Mouse (Mus musculus): Measurements from ENCODE around the gene Cyp2t4.

Cyp2t4 gene

DNA sequence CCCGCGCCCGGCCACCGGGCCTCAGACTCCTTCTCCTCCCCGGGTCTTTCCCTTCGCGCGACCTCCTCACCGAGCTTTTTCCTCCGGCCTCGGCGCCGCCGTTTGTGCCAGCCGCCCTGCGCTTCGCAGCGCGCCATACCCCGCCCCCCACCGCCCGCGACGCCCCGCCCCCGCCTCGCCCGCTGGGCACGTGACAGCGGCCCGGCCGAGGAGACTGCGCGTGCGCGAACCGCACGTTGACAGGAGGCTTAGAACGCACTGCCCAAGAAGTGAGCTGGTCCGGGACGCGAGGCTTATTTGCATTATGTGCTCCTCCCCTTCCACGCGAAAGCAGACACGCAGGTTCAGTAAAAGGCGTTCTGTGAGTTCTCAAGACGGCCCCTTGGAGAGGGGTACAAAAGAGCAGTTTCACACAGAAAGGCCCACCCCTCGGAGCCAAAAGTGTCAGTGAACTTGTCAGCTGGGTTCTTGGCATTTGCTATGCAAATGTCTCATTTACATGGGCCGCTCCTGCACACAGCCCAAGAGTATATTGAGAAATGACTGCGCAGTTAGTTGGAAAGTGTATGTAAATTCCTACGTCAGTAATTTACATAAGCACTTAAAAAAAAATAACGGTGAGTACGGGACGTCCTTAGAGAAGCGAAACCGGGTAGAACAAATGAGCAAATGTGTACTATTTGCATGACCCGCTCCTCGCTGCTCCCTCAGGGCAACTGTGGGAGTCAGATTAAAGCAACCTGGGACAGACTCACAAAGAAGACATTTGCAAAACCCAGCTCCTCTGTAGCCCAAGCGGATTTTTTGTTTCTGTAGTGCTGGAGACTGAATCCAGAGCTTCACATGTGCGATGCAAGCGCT lies 13.3 kb downstream of the Cyp2t4 start, which contains the start of gene Egln2:
Egln2 (minus strand) TSS at position 189 of the 861 bp plus-strand sequence.
- H3K27me3 ChIP-seq (ENCODE audit: control insufficient read depth, insufficient read depth, low read length, poor library complexity, severe bottlenecking), result no peaks in the 10 kb centered on the region
- DNase-seq (ENCODE audit: low read depth, low spot score), result peak; percentile 97
- peaks cover 4% of the 10 kb centered on the region; the same call in 1 of the 2 replicates for H3K36me3 ChIP-seq (ENCODE audit: control insufficient read depth, insufficient read depth, low read length, poor library complexity, severe bottlenecking)

DNA sequence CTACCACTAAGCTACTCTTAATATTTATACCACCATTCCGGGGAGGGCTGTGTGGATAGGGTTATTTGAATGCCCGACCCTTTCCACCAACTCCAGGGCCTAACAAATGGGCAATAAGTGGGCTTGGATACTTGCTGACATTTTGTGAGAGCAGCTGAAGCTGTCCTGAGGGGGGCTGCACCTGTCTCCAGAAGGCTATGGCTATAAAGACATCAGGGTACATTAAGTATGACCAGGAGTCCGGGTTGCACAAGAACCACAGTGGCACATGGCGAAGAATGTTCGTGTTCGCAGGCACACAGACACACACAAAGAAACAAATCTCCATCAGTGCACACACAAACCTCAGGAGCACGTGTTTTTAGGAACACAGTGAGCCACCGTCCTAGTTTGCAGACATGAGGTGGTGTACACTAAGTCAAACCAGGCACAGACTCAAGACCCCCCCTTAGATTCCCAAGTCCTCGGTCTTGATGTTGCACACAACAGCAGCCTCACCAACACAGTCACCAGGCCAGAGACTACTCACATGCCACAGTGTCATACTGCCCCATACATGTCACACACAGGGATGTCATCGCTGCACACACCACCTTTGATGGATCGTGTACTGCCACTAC lies 14.1 kb downstream of the Cyp2t4 start:
- no peaks in the 10 kb centered on the region for H3K27me3 ChIP-seq (ENCODE audit: control insufficient read depth, insufficient read depth, low read length, poor library complexity, severe bottlenecking)
- peaks cover 4% of the 10 kb centered on the region for H3K36me3 ChIP-seq (ENCODE audit: control insufficient read depth, insufficient read depth, low read length, poor library complexity, severe bottlenecking)
- no peak for DNase-seq (ENCODE audit: low read depth, low spot score)

DNA sequence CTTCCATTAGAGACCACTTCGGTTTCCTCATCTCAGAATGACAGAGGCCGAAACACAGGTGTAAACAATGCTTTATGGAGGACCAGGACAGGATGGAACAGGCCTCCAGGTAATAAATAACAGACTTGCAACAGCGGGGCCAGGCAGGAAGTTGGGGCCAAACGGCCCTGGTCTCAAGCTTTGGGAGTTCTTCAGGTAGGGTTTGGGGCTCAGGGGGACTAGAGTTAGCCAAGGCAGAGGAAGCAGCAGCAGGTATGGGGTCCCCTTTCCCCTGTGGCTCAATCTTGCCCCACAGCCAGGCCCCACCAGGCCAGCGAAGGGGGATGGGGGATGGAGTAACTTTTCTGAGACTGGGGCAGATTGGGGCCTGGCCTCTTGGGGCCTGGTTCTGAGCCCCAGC lies 14.9 kb downstream of the Cyp2t4 start:
- peaks cover 9% of the 10 kb centered on the region for H3K36me3 ChIP-seq (ENCODE audit: control insufficient read depth, insufficient read depth, low read length, poor library complexity, severe bottlenecking)
- DNase-seq (ENCODE audit: low read depth, low spot score), result no peak
- H3K27me3 ChIP-seq (ENCODE audit: control insufficient read depth, insufficient read depth, low read length, poor library complexity, severe bottlenecking), result no peaks in the 10 kb centered on the region

DNA sequence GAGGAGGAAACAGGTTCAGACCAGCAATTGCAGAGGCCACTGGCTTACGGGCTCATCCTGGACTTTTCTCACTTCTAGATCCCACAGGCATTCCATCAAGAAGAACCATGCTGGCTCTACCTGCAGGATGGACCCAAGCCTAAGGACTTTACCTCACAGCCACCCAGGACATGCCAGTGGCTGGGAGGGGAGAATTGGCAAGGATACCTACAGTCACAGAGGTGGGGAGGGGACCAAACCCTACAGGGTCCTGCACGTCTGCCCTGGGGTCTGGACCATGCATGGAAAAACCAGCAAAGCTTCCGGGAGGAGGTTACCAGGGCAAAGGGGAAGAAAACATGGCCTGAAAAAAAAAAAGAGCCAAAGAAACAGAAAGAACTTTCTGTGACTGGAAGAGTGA lies 17.5 kb downstream of the Cyp2t4 start:
- H3K36me3 ChIP-seq (ENCODE audit: control insufficient read depth, insufficient read depth, low read length, poor library complexity, severe bottlenecking), result peaks cover 13% of the 10 kb centered on the region
- no peaks in the 10 kb centered on the region for H3K27me3 ChIP-seq (ENCODE audit: control insufficient read depth, insufficient read depth, low read length, poor library complexity, severe bottlenecking)
- DNase-seq (ENCODE audit: low read depth, low spot score), result no peak

DNA sequence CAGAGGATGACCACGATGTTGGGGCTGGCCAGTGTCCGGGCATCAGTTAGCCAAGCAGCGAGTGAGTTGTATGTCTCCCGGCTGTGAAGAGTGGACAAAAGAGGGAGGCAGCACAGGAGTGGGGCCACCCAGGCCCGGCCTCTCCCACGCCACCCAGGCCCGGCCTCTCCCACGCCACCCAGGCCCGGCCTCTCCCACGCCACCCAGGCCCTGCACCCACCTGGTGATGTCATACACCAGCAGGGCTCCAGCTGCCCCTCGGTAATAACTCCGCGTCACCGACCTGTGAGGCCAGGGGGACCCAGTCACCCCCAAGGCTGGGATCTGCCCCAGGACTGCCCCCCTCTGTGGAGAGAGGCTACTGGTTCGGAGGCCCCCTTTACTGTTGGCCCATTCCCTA lies 21.0 kb downstream of the Cyp2t4 start:
- peaks cover 13% of the 10 kb centered on the region for H3K36me3 ChIP-seq (ENCODE audit: control insufficient read depth, insufficient read depth, low read length, poor library complexity, severe bottlenecking)
- H3K27me3 ChIP-seq (ENCODE audit: control insufficient read depth, insufficient read depth, low read length, poor library complexity, severe bottlenecking), result no peaks in the 10 kb centered on the region
- DNase-seq (ENCODE audit: low read depth, low spot score), result no peak

DNA sequence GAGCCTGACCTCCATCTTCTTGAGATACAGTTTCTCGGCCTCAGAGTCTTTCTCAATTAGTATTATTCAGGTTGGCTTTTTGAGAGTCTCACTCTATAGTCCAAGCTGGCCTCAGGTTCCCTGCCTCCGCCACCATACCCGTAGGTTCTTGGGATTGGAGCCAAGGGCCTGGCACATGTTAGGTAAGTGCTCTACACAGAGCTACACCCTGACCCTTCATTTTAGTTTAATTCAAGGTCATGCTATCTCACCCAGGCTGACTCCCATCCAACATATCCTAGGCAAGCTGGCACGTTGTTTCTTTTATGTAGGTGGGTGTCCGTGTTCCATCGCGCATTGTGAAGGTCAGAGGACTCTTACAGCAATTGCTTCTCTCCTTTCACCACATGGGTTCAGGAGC lies 21.4 kb downstream of the Cyp2t4 start:
- peaks cover 13% of the 10 kb centered on the region for H3K36me3 ChIP-seq (ENCODE audit: control insufficient read depth, insufficient read depth, low read length, poor library complexity, severe bottlenecking)
- no peaks in the 10 kb centered on the region for H3K27me3 ChIP-seq (ENCODE audit: control insufficient read depth, insufficient read depth, low read length, poor library complexity, severe bottlenecking)
- DNase-seq (ENCODE audit: low read depth, low spot score), result no peak

DNA sequence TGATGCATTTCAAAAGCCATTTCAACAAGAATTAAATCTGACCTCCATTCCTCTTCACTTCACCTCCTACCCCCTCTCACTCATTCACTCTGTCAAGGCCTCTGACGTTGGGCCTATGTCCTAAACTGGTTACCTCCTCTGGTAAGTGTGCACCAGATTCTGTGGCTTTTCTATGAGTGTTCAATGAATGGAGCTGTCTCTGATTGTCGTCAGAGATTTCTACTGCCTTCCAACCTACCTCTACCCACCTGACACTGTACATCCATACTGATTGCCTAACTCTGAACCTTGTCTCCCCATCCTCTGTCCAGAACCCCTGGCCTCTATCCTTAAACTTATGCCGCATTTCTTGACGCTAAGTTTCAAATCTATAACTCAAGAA lies 24.4 kb downstream of the Cyp2t4 start:
- DNase-seq (ENCODE audit: low read depth, low spot score), result no peak
- H3K36me3 ChIP-seq (ENCODE audit: control insufficient read depth, insufficient read depth, low read length, poor library complexity, severe bottlenecking), result peaks cover 8% of the 10 kb centered on the region
- no peaks in the 10 kb centered on the region for H3K27me3 ChIP-seq (ENCODE audit: control insufficient read depth, insufficient read depth, low read length, poor library complexity, severe bottlenecking)

DNA sequence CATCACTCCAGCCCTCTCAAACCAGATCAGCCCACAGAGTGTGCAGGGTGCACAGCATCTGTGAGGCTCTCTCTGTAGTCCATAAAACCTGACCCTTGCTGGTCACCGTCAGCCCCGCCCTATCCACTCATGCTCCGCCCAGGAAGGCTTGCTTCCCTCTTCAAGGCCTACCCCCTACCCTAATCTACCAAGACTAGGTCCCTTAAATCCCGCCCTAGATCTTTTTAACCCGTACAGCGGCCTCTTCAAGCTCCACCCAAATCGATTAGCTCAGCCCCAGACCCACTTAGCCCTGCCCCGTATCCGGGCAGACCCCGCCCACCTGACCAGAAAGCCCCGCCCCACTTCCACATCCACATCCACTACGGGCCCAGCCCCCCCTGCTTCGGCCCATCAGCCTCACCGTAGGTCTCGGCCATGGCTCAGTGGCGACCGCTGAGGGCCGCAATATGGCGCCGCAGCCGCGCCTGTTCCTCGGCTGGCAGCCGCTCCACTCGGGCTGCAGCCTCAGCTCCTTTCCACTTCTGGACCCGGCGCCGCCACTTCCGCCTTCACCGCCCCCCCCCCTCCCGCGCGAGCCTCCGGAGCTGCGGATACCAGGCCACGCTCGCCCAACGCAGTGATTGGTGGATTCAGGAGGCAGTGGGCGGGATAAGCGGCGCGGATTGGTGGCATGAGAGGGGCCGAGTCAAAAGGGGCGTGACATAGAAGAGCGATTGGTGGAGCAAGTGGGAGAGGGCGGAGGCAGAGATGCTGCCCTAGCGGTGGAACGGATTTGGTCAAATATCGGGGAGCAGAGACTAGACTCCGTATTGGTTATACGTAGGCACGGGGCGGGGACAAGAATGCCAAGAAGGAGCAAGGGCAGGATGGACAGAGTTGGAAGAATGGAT lies 25.1 kb downstream of the Cyp2t4 start, which contains the start of gene Rab4b:
Rab4b (minus strand) TSS at position 573 of the 893 bp plus-strand sequence.
- Histone ChIP-seq H3K27me3 (ENCODE audit: control insufficient read depth, insufficient read depth, low read length, poor library complexity, severe bottlenecking) (no peaks in the 10 kb centered on the region), H3K36me3 (ENCODE audit: control insufficient read depth, insufficient read depth, low read length, poor library complexity, severe bottlenecking) (peaks cover 6% of the 10 kb centered on the region)
- DNase-seq (ENCODE audit: low read depth, low spot score), result peak; percentile 100

DNA sequence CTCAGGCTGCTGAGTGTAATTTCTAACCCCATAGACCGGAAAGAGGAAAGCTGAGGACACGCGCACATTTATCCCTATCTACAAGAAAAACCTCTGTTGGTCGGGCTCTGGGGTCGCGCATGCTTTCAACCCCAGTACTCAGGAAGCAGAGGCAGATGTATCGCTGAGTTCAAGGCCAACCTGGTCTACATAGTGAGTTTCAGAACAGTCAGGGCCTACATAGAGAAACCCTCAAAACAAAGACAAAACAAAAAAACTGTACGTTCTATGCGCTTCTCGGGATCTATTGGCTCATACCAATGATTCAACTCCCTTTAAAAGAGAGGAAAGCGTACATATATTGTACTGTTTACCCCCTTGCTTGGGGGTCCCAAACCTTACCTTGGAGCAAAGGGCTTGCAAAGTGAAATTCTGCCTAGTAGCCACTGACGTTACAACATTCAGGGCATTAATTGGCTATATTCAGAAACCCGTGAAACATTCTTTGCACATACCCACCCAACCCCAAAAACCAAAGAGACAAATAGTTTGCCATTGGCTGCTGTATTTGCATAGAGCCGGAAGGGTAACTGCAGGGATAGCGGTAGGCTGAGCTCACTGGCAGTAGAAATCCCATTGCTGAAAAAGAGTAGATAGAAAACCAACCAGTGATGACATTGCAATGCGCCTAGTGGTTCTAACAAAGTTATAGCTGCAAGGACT lies 25.9 kb downstream of the Cyp2t4 start:
- H3K36me3 ChIP-seq (ENCODE audit: control insufficient read depth, insufficient read depth, low read length, poor library complexity, severe bottlenecking), result peaks cover 6% of the 10 kb centered on the region
- DNase-seq (ENCODE audit: low read depth, low spot score), result peak; percentile 63
- H3K27me3 ChIP-seq (ENCODE audit: control insufficient read depth, insufficient read depth, low read length, poor library complexity, severe bottlenecking), result no peaks in the 10 kb centered on the region

DNA sequence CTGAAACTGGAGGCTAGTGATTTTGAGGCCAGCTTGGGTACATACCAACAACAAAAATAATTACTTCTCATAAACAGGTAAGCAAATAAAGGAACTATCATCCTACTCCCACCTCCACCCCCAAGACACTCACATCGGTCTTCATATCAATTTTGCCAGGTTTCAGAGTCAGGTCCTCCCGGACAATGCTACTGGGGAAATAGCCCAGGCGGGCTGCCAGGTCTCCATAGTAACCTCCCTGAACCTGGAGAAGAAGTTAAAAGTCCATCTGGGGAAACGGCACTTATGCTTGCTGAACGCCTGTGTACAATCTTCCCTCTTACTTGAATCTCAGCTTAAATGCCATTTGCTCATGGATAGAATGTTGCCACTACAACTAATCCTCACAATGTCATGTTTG lies 26.5 kb downstream of the Cyp2t4 start:
- no peaks in the 10 kb centered on the region for H3K27me3 ChIP-seq (ENCODE audit: control insufficient read depth, insufficient read depth, low read length, poor library complexity, severe bottlenecking)
- no peak for DNase-seq (ENCODE audit: low read depth, low spot score)
- H3K36me3 ChIP-seq (ENCODE audit: control insufficient read depth, insufficient read depth, low read length, poor library complexity, severe bottlenecking), result peaks cover under 1% of the 10 kb centered on the region; the same call in 1 of the 2 replicates

DNA sequence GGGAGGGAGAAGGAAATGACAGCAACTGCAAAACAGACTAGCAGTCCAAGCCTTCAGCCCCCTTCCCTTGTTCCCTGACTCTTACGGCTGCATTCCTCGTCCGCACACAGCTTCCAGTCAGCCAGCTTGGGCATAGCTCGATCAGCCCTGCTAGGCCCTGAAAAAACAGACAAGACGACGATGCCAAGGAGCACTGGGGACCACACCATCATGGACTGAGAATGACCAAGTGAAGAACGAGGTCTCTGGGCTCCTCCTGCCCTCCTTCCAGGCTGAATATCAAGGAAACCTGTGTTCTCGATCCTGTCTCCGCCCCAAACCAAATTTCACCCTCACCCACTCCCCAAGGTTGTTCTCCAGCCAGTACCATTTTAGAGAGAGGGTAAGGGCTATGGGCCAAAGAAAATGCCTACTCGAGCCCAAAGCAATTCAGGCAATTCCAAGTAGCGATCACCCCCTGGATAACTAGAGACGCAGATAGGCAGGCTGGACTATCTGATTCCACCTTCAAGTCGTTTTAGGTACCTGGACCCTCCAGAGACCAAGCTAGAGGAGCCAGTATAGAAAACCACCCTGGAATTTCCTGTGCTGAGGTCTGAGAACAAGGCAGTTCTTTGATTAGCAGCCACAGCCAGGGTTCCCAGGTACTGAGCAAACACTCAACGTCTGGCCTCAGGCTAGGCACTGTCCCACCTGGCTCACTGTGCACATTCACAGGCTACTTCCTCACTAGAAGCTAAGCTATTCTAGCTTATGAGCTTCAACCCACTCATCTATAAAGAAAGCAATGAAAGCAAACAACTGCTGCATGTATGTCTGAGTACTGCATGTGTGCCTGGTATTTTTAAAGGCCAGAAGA lies 27.6 kb downstream of the Cyp2t4 start, which contains the start of the genes Gm21983 and Mia:
Gm21983 (minus strand) TSS at position 250 of the 859 bp plus-strand sequence.
Mia (minus strand) TSS at position 321 of the 859 bp plus-strand sequence.
- H3K27me3 ChIP-seq (ENCODE audit: control insufficient read depth, insufficient read depth, low read length, poor library complexity, severe bottlenecking), result no peaks in the 10 kb centered on the region

DNA sequence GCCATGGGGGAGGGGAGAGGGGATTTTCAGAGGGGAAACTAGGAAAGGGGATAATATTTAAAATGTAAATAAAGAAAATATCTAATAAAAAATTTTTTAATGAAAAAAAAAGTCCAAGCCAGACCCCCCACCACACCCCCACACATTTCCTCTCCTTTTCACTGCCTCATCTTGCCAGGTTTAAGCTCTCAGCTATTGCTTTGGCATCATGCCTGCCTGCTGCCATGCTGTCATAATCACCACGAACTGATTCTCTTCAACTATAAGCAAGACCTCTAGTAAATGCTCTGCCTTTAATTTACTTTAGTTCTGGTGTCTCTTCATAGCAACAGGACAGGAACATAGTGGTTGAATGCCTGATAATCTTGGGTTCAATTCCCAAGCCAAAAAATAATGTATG lies 29.0 kb downstream of the Cyp2t4 start:
- H3K27me3 ChIP-seq (ENCODE audit: control insufficient read depth, insufficient read depth, low read length, poor library complexity, severe bottlenecking), result no peaks in the 10 kb centered on the region
- H3K36me3 ChIP-seq (ENCODE audit: control insufficient read depth, insufficient read depth, low read length, poor library complexity, severe bottlenecking), result peaks cover 3% of the 10 kb centered on the region
- DNase-seq (ENCODE audit: low read depth, low spot score), result no peak

More for the DNA sequence above, 27.6 kb downstream of the Cyp2t4 start, which contains the start of the genes Gm21983 and Mia:
- DNase-seq (ENCODE audit: low read depth, low spot score), result no peak
- no peaks in the 10 kb centered on the region; the same call in none of the 2 replicates for H3K36me3 ChIP-seq (ENCODE audit: control insufficient read depth, insufficient read depth, low read length, poor library complexity, severe bottlenecking)

DNA sequence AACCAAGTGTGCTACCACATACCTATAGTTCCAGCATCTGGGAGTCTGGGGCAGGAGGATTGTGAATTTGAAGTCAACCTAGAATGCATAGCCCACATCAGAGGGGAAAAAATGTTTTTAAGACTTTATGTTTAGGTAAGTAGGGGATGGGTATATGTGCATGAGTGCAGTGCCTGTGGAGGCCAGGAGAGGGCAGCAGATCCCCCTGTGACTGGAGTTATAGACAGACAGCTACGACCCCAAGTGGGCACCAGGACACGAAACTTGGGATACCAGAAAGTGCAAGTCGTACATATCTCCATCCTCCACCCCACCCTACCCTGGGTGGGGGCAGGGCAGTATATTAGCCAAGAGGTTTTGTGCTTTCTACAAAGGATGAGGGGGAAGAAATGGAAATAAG lies 31.4 kb downstream of the Cyp2t4 start:
- DNase-seq (ENCODE audit: low read depth, low spot score), result peak; percentile 76
- H3K27me3 ChIP-seq (ENCODE audit: control insufficient read depth, insufficient read depth, low read length, poor library complexity, severe bottlenecking), result no peaks in the 10 kb centered on the region
- H3K36me3 ChIP-seq (ENCODE audit: control insufficient read depth, insufficient read depth, low read length, poor library complexity, severe bottlenecking), result peaks cover 10% of the 10 kb centered on the region

Measured in splenic B cell, adult 2 months (primary cell).